Mouse (Mus musculus) limb, embryonic 10.5 days (tissue): ENCODE measurements around the gene Rft1. TPM values are rescaled to one million over a fixed set of nuclear protein-coding genes. Genes with fewer than 3 reads are reported as not detected.

Experiments
- DNase-seq: peaks from one replicate; pipeline ENCODE4 v3.0.0-alpha.2; 2017; ENCODE audit warnings: low spot score
- H3K27ac ChIP-seq: fragments of 300-500 bp; sonication (generic); 2 replicates; pipeline ENCODE4 v1.5.1; 2016; ENCODE audit warnings: mild to moderate bottlenecking
- H3K27me3 ChIP-seq: fragments of 300-500 bp; sonication (generic); 2 replicates; pipeline ENCODE4 v1.6.1; 2016; ENCODE audit warnings: low read depth, mild to moderate bottlenecking; ENCODE audit not compliant: poor library complexity, severe bottlenecking
- H3K36me3 ChIP-seq: fragments of 300-500 bp; sonication (generic); 2 replicates; pipeline ENCODE4 v1.6.1; 2016; ENCODE audit warnings: mild to moderate bottlenecking, moderate library complexity
- H3K4me1 ChIP-seq: fragments of 300-500 bp; sonication (generic); 2 replicates; pipeline ENCODE4 v1.6.1; 2016
- H3K4me3 ChIP-seq: fragments of 300-500 bp; sonication (generic); 2 replicates; pipeline ENCODE4 v1.5.1; 2016; ENCODE audit warnings: mild to moderate bottlenecking, moderate library complexity
- H3K9me3 ChIP-seq: fragments of 300-500 bp; sonication (generic); replicated peaks from 2 replicates; pipeline ENCODE4 v1.6.1; 2016; ENCODE audit warnings: mild to moderate bottlenecking
- WGBS: fragments of 180-500 bp; shearing (Covaris S2); methylation state at CpG from one replicate; pipeline ENCODE4 v1.1.7; 2016; 5-methylcytosine and 5-hydroxymethylcytosine counted together
- polyA plus RNA-seq: library from polyadenylated mRNA; unstranded; fragments of >200 nt; fragmentation: Nextera tagmentation; extraction: Ambion mirVana; gene quantifications from 2 replicates; pipeline ENCODE4 v1.2.1, GENCODE M21; 2016

Rft1 gene
- polyA plus RNA-seq, 1 experiment from 2014 or later: 19.3 TPM

- Histone ChIP-seq H3K36me3 (no peaks in the 10 kb centered on the region), H3K9me3 (no peaks in the 10 kb centered on the region), H3K4me3 (no peak overlapping the region), H3K27ac (no peak overlapping the region), H3K27me3 (no peaks in the 10 kb centered on the region), H3K4me1 (peaks cover 21% of the 10 kb centered on the region; the same call in 1 of the 2 replicates)
- DNase-seq: no peak
- 84% methylated on average over 1 of the region's 1 CpGs for WGBS
Measured at GRCm38 (mm10) chr14:30634418-30634817, 19.7 kb upstream of the Rft1 start.

- Histone ChIP-seq H3K36me3 (no peaks in the 10 kb centered on the region), H3K9me3 (no peaks in the 10 kb centered on the region), H3K27ac (no peak overlapping the region), H3K4me3 (no peak overlapping the region), H3K4me1 (peaks cover 21% of the 10 kb centered on the region; the same call in 1 of the 2 replicates), H3K27me3 (no peaks in the 10 kb centered on the region)
- WGBS: 83% methylated on average over 13 of the region's 13 CpGs
- DNase-seq: no peak
Measured at GRCm38 (mm10) chr14:30635219-30635910, 18.8 kb upstream of the Rft1 start.

GRCm38 (mm10) chr14:30636499-30636898 lies 17.7 kb upstream of the Rft1 start:
- no peaks in the 10 kb centered on the region for H3K9me3 ChIP-seq
- no peaks in the 10 kb centered on the region for H3K36me3 ChIP-seq
- no peak overlapping the region for H3K4me3 ChIP-seq
- no peak for DNase-seq
- H3K27me3 ChIP-seq: no peaks in the 10 kb centered on the region
- H3K4me1 ChIP-seq: peaks cover 20% of the 10 kb centered on the region; the same call in 1 of the 2 replicates
- WGBS: 88% methylated on average over 9 of the region's 9 CpGs
- no peak overlapping the region for H3K27ac ChIP-seq

GRCm38 (mm10) chr14:30637087-30637486 lies 17.1 kb upstream of the Rft1 start:
- 75% methylated on average over 2 of the region's 2 CpGs for WGBS
- Histone ChIP-seq H3K4me1 (peaks cover 15% of the 10 kb centered on the region; the same call in 1 of the 2 replicates), H3K4me3 (no peak overlapping the region), H3K9me3 (no peaks in the 10 kb centered on the region), H3K27me3 (no peaks in the 10 kb centered on the region), H3K36me3 (no peaks in the 10 kb centered on the region), H3K27ac (no peak overlapping the region)
- no peak for DNase-seq

- no peaks in the 10 kb centered on the region for H3K36me3 ChIP-seq
- 95% methylated on average over 4 of the region's 4 CpGs for WGBS
- no peaks in the 10 kb centered on the region for H3K27me3 ChIP-seq
- no peak overlapping the region for H3K27ac ChIP-seq
- no peak for DNase-seq
- 0 out of 2 replicates have a peak, but pooled peaks cover 8% of the 10 kb centered on the region for H3K4me1 ChIP-seq
- no peak overlapping the region for H3K4me3 ChIP-seq
- H3K9me3 ChIP-seq: no peaks in the 10 kb centered on the region
Measured at GRCm38 (mm10) chr14:30638009-30638408, 16.2 kb upstream of the Rft1 start.

- H3K9me3 ChIP-seq: no peaks in the 10 kb centered on the region
- no peak overlapping the region for H3K27ac ChIP-seq
- no peak for DNase-seq
- H3K4me3 ChIP-seq: no peak overlapping the region
- H3K36me3 ChIP-seq: no peaks in the 10 kb centered on the region
- H3K27me3 ChIP-seq: no peaks in the 10 kb centered on the region
- H3K4me1 ChIP-seq: 0 out of 2 replicates have a peak, but pooled peaks cover 8% of the 10 kb centered on the region
- 72% methylated on average over 4 of the region's 4 CpGs for WGBS
Measured at GRCm38 (mm10) chr14:30638686-30639085, 15.5 kb upstream of the Rft1 start.

GRCm38 (mm10) chr14:30641748-30642147 lies 12.4 kb upstream of the Rft1 start:
- no peak overlapping the region for H3K4me3 ChIP-seq
- H3K9me3 ChIP-seq: no peaks in the 10 kb centered on the region
- DNase-seq: no peak
- 0 out of 2 replicates have a peak, but pooled peaks cover 8% of the 10 kb centered on the region for H3K4me1 ChIP-seq
- no peak overlapping the region for H3K27ac ChIP-seq
- H3K36me3 ChIP-seq: no peaks in the 10 kb centered on the region
- no peaks in the 10 kb centered on the region for H3K27me3 ChIP-seq
- WGBS: 77% methylated on average over 2 of the region's 2 CpGs

- DNase-seq: no peak
- Histone ChIP-seq H3K4me3 (no peak overlapping the region), H3K36me3 (no peaks in the 10 kb centered on the region), H3K27me3 (no peaks in the 10 kb centered on the region), H3K4me1 (no peaks in the 10 kb centered on the region), H3K9me3 (no peaks in the 10 kb centered on the region), H3K27ac (no peak overlapping the region)
- WGBS: 92% methylated on average over 2 of the region's 2 CpGs
Measured at GRCm38 (mm10) chr14:30644026-30644425, 10.1 kb upstream of the Rft1 start.

- no peaks in the 10 kb centered on the region for H3K36me3 ChIP-seq
- no peak for DNase-seq
- no peaks in the 10 kb centered on the region for H3K27me3 ChIP-seq
- H3K9me3 ChIP-seq: no peaks in the 10 kb centered on the region
- WGBS: 72% methylated on average over 8 of the region's 8 CpGs
- H3K4me3 ChIP-seq: no peak overlapping the region
- no peaks in the 10 kb centered on the region for H3K4me1 ChIP-seq
- no peak overlapping the region for H3K27ac ChIP-seq
Measured at GRCm38 (mm10) chr14:30645066-30645465, 9.1 kb upstream of the Rft1 start.

GRCm38 (mm10) chr14:30646486-30646885 lies 7.7 kb upstream of the Rft1 start:
- no peak for DNase-seq
- Histone ChIP-seq H3K9me3 (no peaks in the 10 kb centered on the region), H3K27ac (no peak overlapping the region), H3K27me3 (no peaks in the 10 kb centered on the region), H3K4me1 (no peaks in the 10 kb centered on the region), H3K36me3 (no peaks in the 10 kb centered on the region), H3K4me3 (no peak overlapping the region)
- WGBS: 82% methylated on average over 1 of the region's 1 CpGs

- Histone ChIP-seq H3K9me3 (no peaks in the 10 kb centered on the region), H3K36me3 (no peaks in the 10 kb centered on the region), H3K27ac (no peak overlapping the region), H3K4me3 (no peak overlapping the region), H3K27me3 (no peaks in the 10 kb centered on the region), H3K4me1 (no peaks in the 10 kb centered on the region)
- 67% methylated on average over 3 of the region's 3 CpGs for WGBS
- no peak for DNase-seq
Measured at GRCm38 (mm10) chr14:30648478-30648877, 5.7 kb upstream of the Rft1 start.

- Histone ChIP-seq H3K27me3 (no peaks in the 10 kb centered on the region), H3K36me3 (no peaks in the 10 kb centered on the region), H3K4me3 (no peak overlapping the region), H3K27ac (no peak overlapping the region), H3K4me1 (peaks cover 1% of the 10 kb centered on the region; the same call in 1 of the 2 replicates), H3K9me3 (no peaks in the 10 kb centered on the region)
- 81% methylated on average over 8 of the region's 8 CpGs for WGBS
- no peak for DNase-seq
Measured at GRCm38 (mm10) chr14:30649745-30650144, 4.4 kb upstream of the Rft1 start.

- Histone ChIP-seq H3K27ac (no peak overlapping the region), H3K36me3 (no peaks in the 10 kb centered on the region), H3K9me3 (no peaks in the 10 kb centered on the region), H3K4me3 (no peak overlapping the region), H3K4me1 (peaks cover 5% of the 10 kb centered on the region; the same call in 1 of the 2 replicates), H3K27me3 (no peaks in the 10 kb centered on the region)
- DNase-seq: no peak
- whole genome bisulfite sequencing: 15% methylated on average over 4 of the region's 4 CpGs
Measured at GRCm38 (mm10) chr14:30650969-30651368, 3.2 kb upstream of the Rft1 start.
